Mouse (Mus musculus) cerebellum, postnatal 4 days (tissue): ENCODE data around the gene Loxl1.

Experiments
- DNase-seq, 2 experiments: peaks; one replicate each; pipeline ENCODE4 v3.0.0; 2022; ENCODE audit warnings: low spot score in 2 of 2, mixed read lengths in 1 of 2

Gene Loxl1

GRCm38 (mm10) chr9:58249592-58250192 lies 63.3 kb downstream of the Loxl1 start, which contains the start of gene Pml:
Gene Pml (minus strand): TSS chr9:58249786.
- peak in 1 of 2 experiments; percentile 31 for DNase-seq

GRCm38 (mm10) chr9:58248746-58249413 lies 64.1 kb downstream of the Loxl1 start:
- no peak for DNase-seq

GRCm38 (mm10) chr9:58247064-58247759 lies 65.8 kb downstream of the Loxl1 start:
- peak; percentile 62 to 84 for DNase-seq

DNA sequence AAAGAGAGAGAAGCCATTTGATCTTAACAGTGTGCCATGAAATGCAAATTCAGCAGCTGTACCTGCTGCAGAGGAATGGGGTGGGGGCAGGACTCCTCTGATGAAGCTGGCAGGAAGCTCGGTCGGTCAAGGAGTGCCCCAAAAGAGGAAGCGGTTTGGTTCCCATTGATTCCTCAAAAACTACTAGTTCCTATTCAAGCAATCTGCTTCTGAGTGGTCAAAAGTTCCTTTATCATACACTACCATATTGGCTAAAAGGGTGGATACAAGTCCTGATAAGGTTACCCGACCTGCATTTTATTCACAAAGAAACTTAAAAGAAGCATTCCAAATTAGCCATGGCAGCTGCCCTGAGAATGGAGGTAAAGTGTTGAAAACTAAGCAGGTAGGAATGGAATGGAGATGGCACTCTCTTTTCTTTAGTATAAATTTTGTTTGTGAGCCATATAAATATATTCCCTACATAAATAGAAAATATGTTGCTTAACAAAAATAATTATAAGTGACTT lies 66.8 kb downstream of the Loxl1 start:
- no peak for DNase-seq

- no peak for DNase-seq
Observed at GRCm38 (mm10) chr9:58243696-58244095, 69.3 kb downstream of the Loxl1 start.

- DNase-seq, result no peak
Observed at GRCm38 (mm10) chr9:58242696-58243095, 70.3 kb downstream of the Loxl1 start.

- DNase-seq, result no peak
Observed at GRCm38 (mm10) chr9:58241780-58242485, 71.1 kb downstream of the Loxl1 start.
